Mouse (Mus musculus) MEL (cell line): Measurements from ENCODE around the gene Tbc1d9. TPM values are rescaled to one million over a fixed set of nuclear protein-coding genes. Genes with fewer than 3 reads are reported as not detected.

Source experiments
- DNase-seq: peaks from one replicate; pipeline ENCODE4 v3.0.0; 2011; ENCODE audit warnings: low read depth, low spot score
- H3K27ac ChIP-seq: 2 replicates; pipeline ENCODE4 v1.5.1; 2012; ENCODE audit warnings: low read depth, mild to moderate bottlenecking, control low read depth, low read length, moderate library complexity; ENCODE audit not compliant: control insufficient read depth
- H3K27me3 ChIP-seq, 2 experiments: fragments of 150-350 bp in 1 of 2; sonication (generic) in 1 of 2; 2 replicates each; pipeline ENCODE4 v1.6.1; 2012; ENCODE audit warnings: low read length in 2 of 2, mild to moderate bottlenecking in 2 of 2, improper control_type of control experiment in 1 of 2, moderate library complexity in 1 of 2; ENCODE audit not compliant: insufficient read depth in 2 of 2, control insufficient read depth in 1 of 2
- H3K36me3 ChIP-seq, 2 experiments: 2 replicates each; pipeline ENCODE4 v1.6.1; 2012 to 2014; ENCODE audit warnings: low read length in 2 of 2, improper control_type of control experiment in 1 of 2, inconsistent platforms in 1 of 2, mild to moderate bottlenecking in 1 of 2; ENCODE audit not compliant: insufficient read depth in 2 of 2, control insufficient read depth in 1 of 2
- H3K4me1 ChIP-seq, 2 experiments: fragments of 150-350 bp in 1 of 2; sonication (generic) in 1 of 2; 2 replicates each; pipeline ENCODE4 v1.6.1; 2012; ENCODE audit warnings: low read length in 2 of 2, improper control_type of control experiment in 1 of 2, mild to moderate bottlenecking in 1 of 2; ENCODE audit not compliant: insufficient read depth in 2 of 2, control insufficient read depth in 1 of 2
- H3K4me3 ChIP-seq, 2 experiments: fragments of 150-350 bp in 1 of 2; sonication (generic) in 1 of 2; 2 replicates each; pipeline ENCODE4 v1.5.1; 2012; ENCODE audit warnings: low read depth in 2 of 2, low read length in 2 of 2, mild to moderate bottlenecking in 2 of 2, moderate library complexity in 2 of 2, control low read depth in 1 of 2, improper control_type of control experiment in 1 of 2; ENCODE audit not compliant: control insufficient read depth in 1 of 2, insufficient read depth in 1 of 2
- H3K79me2 ChIP-seq: 2 replicates; pipeline ENCODE4 v1.6.1; 2012; ENCODE audit warnings: mild to moderate bottlenecking, low read length, moderate library complexity; ENCODE audit not compliant: control insufficient read depth, poor library complexity, insufficient read depth
- H3K9ac ChIP-seq: 2 replicates; pipeline ENCODE4 v1.6.1; 2012; ENCODE audit warnings: low read depth, mild to moderate bottlenecking, control low read depth, low read length, moderate library complexity; ENCODE audit not compliant: control insufficient read depth, poor library complexity, severe bottlenecking
- H3K9me3 ChIP-seq: fragments of 150-350 bp; sonication (generic); replicated peaks from 2 replicates; pipeline ENCODE4 v1.6.1; 2012; ENCODE audit warnings: mild to moderate bottlenecking, low read length, improper control_type of control experiment, moderate library complexity; ENCODE audit not compliant: insufficient read depth
- CHD2 ChIP-seq: IDR thresholded peaks from 2 replicates; pipeline ENCODE4 v1.6.1; 2011; ENCODE audit warnings: low read length, improper control_type of control experiment
- E2F4 ChIP-seq: IDR thresholded peaks from 2 replicates; pipeline ENCODE4 v1.6.1; 2011; ENCODE audit warnings: low read depth, low read length, improper control_type of control experiment, borderline replicate concordance
- ELF1 ChIP-seq: IDR thresholded peaks from 2 replicates; pipeline ENCODE4 v1.6.1; 2014; ENCODE audit warnings: low read depth, mild to moderate bottlenecking, inconsistent platforms, low read length, improper control_type of control experiment, moderate library complexity
- GATA1 ChIP-seq: IDR thresholded peaks from 2 replicates; pipeline ENCODE4 v1.6.1; 2011; ENCODE audit warnings: low read depth, low read length, improper control_type of control experiment
- HCFC1 ChIP-seq: IDR thresholded peaks from 2 replicates; pipeline ENCODE4 v1.6.1; 2012; ENCODE audit warnings: low read depth, mild to moderate bottlenecking, inconsistent platforms, low read length, improper control_type of control experiment, moderate library complexity
- MAZ ChIP-seq: IDR thresholded peaks from 2 replicates; pipeline ENCODE4 v1.6.1; 2012; ENCODE audit warnings: low read depth, mild to moderate bottlenecking, inconsistent platforms, low read length, improper control_type of control experiment
- MEF2A ChIP-seq: IDR thresholded peaks from 2 replicates; pipeline ENCODE4 v1.6.1; 2014; ENCODE audit warnings: low read depth, mild to moderate bottlenecking, inconsistent platforms, low read length, improper control_type of control experiment; ENCODE audit not compliant: poor library complexity, insufficient replicate concordance, severe bottlenecking; ENCODE audit errors: extremely low read depth
- NELFE ChIP-seq: IDR thresholded peaks from 2 replicates; pipeline ENCODE4 v1.6.1; 2011; ENCODE audit warnings: low read depth, low read length, improper control_type of control experiment
- NRF1 ChIP-seq: IDR thresholded peaks from 2 replicates; pipeline ENCODE4 v1.6.1; 2014; ENCODE audit warnings: low read depth, mild to moderate bottlenecking, inconsistent platforms, low read length, improper control_type of control experiment, moderate library complexity; ENCODE audit not compliant: poor library complexity, insufficient read depth, severe bottlenecking
- POLR2A ChIP-seq, 2 experiments: IDR thresholded peaks; 2 replicates each; pipeline ENCODE4 v1.6.1; 2011 to 2012; ENCODE audit warnings: low read length in 2 of 2, mild to moderate bottlenecking in 2 of 2, control low read depth in 1 of 2, improper control_type of control experiment in 1 of 2, low read depth in 1 of 2, moderate library complexity in 1 of 2; ENCODE audit not compliant: control insufficient read depth in 1 of 2, insufficient read depth in 1 of 2, poor library complexity in 1 of 2
- POLR2AphosphoS2 ChIP-seq: IDR thresholded peaks from 2 replicates; pipeline ENCODE4 v1.6.1; 2011; ENCODE audit warnings: low read length, improper control_type of control experiment
- RAD21 ChIP-seq: IDR thresholded peaks from 2 replicates; pipeline ENCODE4 v1.6.1; 2011; ENCODE audit warnings: mild to moderate bottlenecking, low read depth, low read length, improper control_type of control experiment
- RCOR1 ChIP-seq: IDR thresholded peaks from 2 replicates; pipeline ENCODE4 v1.6.1; 2012; ENCODE audit warnings: low read depth, mild to moderate bottlenecking, inconsistent platforms, low read length, improper control_type of control experiment
- SIN3A ChIP-seq: IDR thresholded peaks from 2 replicates; pipeline ENCODE4 v1.6.1; 2012; ENCODE audit warnings: low read length, improper control_type of control experiment, inconsistent platforms
- TBP ChIP-seq: IDR thresholded peaks from 2 replicates; pipeline ENCODE4 v1.8.0; 2011; ENCODE audit warnings: low read depth, low read length, improper control_type of control experiment
- TCF12 ChIP-seq: IDR thresholded peaks from 2 replicates; pipeline ENCODE4 v1.6.1; 2014; ENCODE audit warnings: low read depth, mild to moderate bottlenecking, inconsistent platforms, low read length, improper control_type of control experiment, moderate library complexity
- USF1 ChIP-seq: IDR thresholded peaks from 2 replicates; pipeline ENCODE4 v1.6.1; 2014; ENCODE audit warnings: low read depth, mild to moderate bottlenecking, inconsistent platforms, low read length, improper control_type of control experiment, moderate library complexity
- polyA plus RNA-seq, 2 experiments: library from polyadenylated mRNA; stranded (reverse) in 1 of 2; unstranded in 1 of 2; fragments of >175 nt in 1 of 2; fragments of >200 nt in 1 of 2; gene quantifications; 2 replicates each; pipeline versions ENCODE4 v1.2.1 to v1.2.4; 2012; ENCODE audit warnings: low replicate concordance in 2 of 2, low read depth in 1 of 2; ENCODE audit not compliant: insufficient read length in 2 of 2, insufficient read depth in 1 of 2, missing spikeins in 1 of 2
- total RNA-seq: library from RNA; depleted of rRNA; stranded (reverse); fragments of 300-350 nt; gene quantifications from 2 replicates; pipeline ENCODE4 v1.2.3, GENCODE M21; 2012

The Tbc1d9 gene
- total and polyA plus RNA-seq, 3 experiments, result not detected

- Histone ChIP-seq H3K27me3 (no peaks in the 10 kb centered on the region), H3K4me3 (no peak overlapping the region), H3K27ac (no peak overlapping the region), H3K4me1 (no peaks in the 10 kb centered on the region), H3K9ac (no peak overlapping the region), H3K36me3 (no peaks in the 10 kb centered on the region), H3K79me2 (no peaks in the 10 kb centered on the region), H3K9me3 (no peaks in the 10 kb centered on the region)
- TF ChIP-seq MAZ (no peak), MEF2A (no peak), POLR2AphosphoS2 (no peak), NRF1 (no peak)
- DNase-seq, result no peak
Observed at GRCm38 (mm10) chr8:83244151-83244550, 79.0 kb downstream of the Tbc1d9 start.

- Histone ChIP-seq H3K27ac (no peak overlapping the region), H3K4me1 (no peaks in the 10 kb centered on the region), H3K36me3 (no peaks in the 10 kb centered on the region), H3K79me2 (no peaks in the 10 kb centered on the region), H3K4me3 (no peak overlapping the region), H3K27me3 (no peaks in the 10 kb centered on the region), H3K9ac (no peak overlapping the region), H3K9me3 (no peaks in the 10 kb centered on the region)
- no peak for DNase-seq
- TF ChIP-seq GATA1 (no peak), TCF12 (no peak), RAD21 (no peak), POLR2A (IDR thresholded peaks at IDR 0.05; ENCODE audit: control insufficient read depth in 1 of 2, insufficient read depth in 1 of 2, low read depth in 1 of 2, low read length in 2 of 2, poor library complexity in 1 of 2) (no peak), USF1 (no peak), RCOR1 (no peak), ELF1 (no peak), HCFC1 (no peak), E2F4 (no peak), TBP (no peak), SIN3A (no peak), NELFE (no peak), CHD2 (no peak), POLR2AphosphoS2 (no peak)
Observed at GRCm38 (mm10) chr8:83250858-83251257, 85.7 kb downstream of the Tbc1d9 start.
